Mouse (Mus musculus) ovary, adult 18-20 months (tissue): Measurements from ENCODE around the gene Ankrd44.

Experiments
- DNase-seq: peaks from one replicate; pipeline ENCODE4 v3.0.0; 2022; ENCODE audit warnings: low spot score, mixed read lengths

The Ankrd44 gene

DNA sequence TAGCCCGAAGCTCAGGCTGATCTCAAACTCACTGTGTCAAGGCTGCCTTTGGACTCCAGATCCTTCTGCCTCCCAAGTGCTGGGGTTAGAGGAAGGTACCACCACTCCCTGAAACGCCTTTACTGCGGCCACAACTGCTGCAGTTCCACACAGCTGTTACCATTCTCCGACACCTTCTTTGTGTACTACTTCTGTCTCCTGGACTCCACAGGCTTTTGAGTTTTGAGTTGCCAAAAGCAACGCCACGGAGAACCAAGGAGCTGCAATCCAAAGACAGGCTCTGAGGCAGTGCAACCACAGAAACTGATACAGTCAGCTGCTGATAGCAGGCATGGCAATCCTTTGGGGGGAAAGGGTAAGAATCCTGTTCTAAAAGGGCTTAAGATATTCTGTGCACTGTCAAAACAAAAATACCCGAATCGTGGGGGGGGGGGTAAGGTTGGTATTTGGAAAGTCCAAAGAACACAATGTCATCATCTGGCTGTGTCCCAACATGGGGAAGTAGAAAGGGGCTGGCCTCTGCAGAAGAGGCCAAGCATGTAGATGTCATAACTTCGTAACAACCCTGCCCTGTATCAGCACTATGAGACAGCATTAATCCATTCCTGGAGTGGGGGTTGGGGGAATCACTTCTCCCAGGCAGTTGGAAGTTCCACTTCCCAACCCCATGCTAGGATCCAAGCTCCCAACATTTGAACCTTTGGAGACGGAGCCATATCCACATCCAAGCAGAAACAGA, 116.2 kb downstream of the Ankrd44 start:
- no peak for DNase-seq

DNA sequence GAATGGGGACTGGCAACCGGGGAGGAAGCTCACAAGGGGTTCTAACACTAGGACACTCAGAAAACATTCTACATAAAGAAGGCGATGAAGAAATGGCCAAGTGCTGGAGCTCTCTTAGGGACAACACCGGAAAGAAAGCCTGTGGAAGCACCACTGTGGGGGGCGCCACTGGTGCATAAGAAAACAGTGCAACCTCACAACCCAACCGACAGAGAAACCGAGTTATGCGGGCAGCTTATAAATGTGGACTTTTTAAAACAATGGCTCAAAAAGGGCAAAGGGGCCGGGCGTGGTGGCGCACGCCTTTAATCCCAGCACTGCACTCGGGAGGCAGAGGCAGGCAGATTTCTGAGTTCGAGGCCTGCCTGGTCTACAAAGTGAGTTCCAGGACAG, 117.1 kb downstream of the Ankrd44 start:
- no peak for DNase-seq

DNA sequence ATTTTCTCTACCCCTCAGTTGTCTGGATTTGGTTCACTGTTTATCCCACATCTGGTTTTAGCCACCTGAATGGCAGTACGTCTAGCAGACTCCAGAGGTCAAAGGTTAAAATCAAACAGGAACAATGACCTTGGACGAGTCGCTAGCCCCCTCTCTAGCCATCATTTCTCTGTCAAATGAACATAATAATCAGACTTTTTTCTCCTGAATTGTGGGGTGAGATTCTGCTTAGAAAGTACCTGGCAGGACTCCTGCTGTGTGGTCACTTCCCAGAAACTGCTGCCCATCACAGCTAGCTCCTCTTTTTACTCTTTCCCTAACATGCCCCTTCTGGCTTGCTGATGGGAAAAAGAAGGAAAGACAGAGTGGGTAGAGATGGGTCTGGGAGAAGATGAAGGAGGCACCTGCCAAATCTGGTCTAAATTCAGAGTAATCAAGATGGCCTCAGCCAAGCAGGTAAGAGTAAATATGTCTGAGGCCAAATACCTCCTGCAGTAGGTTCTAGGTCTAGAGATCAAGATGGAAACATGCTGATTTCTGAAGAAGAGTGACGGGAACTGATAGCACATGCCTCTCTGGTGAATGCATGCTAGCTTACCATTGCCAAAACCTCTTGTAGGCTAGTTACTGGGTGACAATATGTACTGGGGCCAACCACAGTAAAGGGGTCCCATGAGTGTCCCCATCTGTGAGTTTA, 117.6 kb downstream of the Ankrd44 start:
- DNase-seq: no peak

DNA sequence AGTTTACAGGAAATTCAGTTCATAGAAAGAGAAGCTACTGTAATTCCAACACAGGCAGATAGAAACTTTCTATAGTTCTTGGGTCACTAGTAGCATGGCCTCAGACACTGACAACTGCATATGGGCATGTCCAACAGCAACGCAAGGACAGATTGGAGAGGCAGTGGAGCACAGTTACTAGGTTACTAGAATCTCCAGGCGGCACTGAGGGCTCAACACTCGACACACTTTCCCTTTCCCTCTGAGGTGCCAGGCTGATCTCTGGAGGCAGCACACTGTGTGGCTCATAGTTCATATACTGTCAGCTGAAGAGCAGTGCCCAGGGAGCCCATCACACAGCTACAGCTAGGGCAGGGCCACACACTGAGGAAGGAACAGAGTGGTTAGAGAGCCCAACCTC, 118.4 kb downstream of the Ankrd44 start:
- no peak for DNase-seq

DNA sequence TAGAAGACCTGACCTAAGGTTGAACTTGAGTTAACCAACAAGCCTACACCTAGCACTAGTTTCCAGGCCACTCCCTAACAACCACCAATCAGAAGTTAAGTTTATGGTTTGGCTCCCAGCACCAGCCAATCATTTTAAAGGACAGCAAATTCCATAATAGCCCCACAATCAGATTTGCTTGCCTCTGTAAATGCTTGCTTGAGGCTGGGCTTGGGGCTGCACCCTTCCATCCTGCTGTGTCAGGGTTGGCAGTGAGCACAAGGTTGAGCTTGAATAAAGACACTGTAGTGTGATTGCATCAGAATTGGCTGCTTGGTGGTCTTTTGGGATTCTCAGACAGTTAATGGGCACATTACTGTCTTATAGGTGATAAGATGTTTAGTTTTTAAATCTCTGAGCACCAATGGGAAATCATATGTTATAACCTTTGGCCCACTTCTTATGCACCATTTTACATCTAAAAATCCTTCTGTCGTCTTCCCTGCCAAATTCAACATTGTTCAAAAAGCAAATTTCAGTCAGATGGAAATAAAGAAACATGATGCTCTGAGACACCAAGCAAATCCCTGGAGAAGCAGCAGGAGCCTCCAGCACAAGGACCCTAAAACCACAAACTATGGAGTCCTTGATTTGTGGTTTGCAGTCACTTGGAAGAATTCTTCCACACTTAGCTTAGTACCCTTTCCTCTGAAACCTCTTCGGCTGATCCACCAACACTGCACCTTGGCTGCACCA, 119.9 kb downstream of the Ankrd44 start:
- no peak for DNase-seq

DNA sequence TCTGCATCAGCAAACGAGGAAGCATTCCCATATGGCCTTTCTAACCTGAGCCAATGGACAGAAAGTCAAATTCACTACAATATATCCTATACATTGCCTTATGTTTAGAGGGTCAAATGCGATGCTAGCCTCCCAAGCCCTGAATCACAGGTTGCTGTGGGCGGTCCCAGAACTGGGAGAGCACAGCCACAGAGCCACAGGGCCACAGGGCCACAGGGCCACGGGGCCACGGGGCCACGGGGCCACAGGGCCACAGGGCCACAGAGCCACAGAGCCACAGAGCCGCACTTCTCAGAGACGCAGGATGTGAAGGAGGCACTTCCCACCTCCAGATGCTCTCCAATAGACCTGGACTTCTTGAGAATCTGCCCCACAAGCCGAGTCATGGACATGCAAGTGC, 121.8 kb downstream of the Ankrd44 start:
- no peak for DNase-seq

DNA sequence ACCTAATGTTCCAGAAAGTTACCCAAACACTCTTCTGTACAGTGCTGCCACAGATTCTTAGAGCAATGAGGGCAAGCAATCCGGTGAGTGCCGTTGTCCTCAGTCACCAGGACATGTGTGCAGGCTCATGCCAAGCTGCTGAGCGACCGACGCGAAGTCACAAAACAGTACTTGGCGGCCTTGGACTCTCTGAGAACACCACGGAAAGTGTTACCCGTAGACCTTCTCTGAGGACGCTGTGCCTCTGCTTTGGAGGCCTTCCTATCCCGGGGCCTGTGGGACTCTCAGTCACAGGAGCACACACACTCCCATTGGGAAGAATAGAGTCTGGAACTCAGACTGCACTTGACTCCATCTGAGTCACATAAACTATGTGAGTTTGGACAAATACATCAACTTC, 123.5 kb downstream of the Ankrd44 start:
- peak; percentile 13 for DNase-seq

DNA sequence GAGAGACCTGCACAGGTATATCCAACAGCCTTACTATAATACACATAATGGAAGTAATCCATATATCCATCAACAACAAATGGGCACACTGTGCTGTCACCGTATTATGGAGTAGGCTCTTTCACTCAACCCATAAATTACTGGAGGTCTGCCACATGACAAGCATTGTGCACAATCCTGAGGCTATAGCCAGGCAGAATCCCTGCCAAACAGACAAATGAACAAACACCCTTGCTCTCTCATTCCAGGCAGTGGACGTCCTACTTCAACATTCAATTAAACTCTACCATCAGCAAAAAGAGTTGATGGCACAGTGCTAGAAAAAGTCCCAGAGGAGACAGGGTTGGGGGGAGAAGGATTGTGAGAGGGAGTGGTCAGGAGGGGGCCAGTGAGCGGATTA, 124.9 kb downstream of the Ankrd44 start:
- no peak for DNase-seq

DNA sequence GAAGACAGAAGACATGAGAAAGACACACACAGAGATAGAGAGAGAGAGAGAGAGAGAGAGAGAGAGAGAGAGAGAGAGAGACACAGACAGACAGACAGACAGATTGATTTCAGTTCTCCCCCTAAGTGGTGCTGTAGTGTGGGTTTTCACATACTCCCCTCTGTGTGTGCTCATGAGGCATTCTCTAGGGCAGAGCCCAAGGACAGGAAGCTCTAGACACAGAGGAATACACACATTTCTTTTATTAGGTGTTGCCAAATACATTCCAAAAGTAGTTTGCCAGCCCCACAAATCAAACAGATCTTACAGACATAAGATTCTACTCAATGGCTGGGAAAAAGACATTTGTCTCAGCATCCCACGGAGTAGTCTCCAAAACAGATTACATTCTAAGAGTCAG, 126.8 kb downstream of the Ankrd44 start:
- DNase-seq: no peak

DNA sequence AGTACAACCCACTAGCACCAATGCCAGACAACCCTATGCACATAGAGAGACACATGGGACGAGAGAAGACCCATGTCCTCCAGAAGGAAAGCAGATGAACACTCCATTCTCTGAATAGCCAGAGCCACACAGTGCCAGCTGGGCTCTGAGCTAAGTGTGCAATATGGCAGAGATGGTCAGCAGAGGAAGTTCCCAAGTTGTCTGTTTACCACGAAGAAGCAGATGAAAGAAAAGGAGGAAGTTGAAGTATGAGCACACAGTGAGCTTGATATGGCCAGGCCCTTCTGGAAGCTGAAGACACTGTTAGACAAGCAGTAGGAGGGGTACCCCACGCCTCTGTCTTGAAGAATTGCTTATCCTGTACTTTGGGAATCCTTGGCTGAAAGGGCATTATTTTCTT, 127.8 kb downstream of the Ankrd44 start:
- DNase-seq: no peak

DNA sequence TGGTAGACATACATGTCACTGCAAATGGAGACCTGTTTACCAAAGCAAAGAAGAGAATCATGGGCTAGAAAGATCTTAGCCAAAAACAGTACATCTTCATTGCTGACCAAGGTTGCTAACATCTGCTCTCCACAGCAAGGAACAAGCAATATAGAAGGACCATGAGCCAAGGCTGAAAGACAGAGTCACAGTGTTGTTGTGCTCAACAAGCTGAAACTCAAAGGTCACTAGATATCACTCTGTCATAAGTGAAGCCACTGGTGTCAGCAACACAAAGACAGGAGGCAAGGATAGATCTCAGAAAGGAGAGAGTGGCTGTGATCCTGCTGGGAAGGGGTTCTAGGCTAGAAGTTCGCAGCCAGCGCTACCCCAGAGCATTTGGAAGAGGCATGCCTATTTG, 131.5 kb downstream of the Ankrd44 start:
- no peak for DNase-seq

DNA sequence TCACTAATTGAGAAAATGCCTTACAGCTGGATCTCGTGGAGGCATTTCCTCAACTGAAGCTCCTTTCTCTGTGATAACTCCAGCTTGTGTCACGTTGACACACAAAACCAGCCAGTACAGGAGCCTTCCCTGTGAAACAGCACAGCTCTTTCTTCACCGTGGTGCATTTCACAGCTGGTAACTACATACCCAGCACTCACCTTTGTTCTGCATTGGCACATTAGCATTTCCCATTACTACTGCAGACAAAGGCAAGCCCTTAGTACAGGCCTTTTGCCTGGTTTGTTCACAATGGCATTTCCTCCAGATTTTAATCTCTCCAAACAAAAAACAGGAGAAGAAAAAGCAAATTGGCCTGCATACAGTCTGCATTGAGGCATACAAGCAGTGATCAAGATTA, 134.8 kb downstream of the Ankrd44 start:
- no peak for DNase-seq

DNA sequence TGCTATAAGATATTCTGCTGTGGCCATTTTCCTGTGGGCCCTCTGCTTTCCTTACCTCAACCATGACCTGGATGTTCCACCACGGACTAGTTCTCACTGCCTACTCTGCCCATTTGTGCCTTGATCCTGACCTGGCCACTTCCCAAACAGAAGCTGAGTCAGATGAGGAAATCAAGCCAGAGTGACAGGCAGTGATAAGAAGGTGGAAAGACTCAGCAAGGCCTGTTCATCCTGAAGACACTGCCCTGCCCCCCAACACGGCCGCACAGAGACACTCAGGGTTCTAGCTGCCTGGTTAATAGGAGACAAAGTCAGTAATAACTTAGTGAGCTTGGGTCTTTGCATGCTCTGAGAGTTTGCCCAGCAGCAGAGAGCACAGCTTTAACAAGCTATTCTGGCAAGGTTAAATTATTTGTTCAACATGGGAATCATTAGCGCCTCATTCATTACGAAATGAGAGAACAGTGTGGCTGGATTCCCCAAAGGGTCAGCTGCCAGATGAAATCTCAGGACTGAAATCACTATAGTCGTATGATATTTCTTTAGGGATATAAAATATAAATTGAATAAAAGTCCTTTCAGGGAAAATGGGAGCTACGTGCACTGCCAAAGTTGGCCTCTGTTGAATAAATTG, 136.7 kb downstream of the Ankrd44 start:
- DNase-seq: no peak

DNA sequence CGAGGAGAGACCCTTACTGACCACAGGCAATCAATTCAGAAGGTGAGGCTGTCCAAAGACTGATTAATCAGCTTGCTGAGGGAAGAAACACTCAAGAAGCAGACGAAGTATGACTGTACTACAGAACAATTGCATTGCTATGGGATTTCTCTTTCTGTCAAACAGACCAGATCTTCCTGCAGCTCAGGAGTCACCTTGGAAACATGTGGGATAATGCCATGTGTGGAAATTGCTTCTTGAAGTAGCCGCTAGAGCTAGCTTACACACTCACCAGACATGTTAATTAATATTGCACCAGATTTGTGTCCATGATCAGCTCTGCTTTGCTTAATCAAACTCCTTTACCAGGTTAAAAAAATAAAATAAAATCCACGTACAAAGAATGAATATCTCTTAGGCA, 137.8 kb downstream of the Ankrd44 start:
- DNase-seq: no peak

DNA sequence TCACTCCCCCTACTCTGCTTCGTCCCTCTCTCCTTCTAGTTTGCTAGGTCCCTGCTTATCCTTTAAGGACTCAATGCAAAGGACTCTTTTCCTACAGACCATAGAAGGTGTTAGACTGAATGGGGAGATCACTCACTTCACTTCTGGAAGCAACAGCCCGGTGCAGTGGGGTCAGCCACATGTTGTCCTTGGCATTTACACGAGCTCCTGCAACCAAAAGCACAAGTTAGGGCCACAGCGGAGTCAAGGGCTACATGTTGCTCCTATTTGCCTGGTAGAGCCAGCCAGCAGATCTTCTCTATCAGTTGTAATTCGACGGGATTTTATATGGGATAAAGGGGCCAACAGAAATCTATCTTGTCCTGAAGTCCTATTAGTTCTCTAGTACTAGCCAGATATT, 148.0 kb downstream of the Ankrd44 start:
- no peak for DNase-seq

DNA sequence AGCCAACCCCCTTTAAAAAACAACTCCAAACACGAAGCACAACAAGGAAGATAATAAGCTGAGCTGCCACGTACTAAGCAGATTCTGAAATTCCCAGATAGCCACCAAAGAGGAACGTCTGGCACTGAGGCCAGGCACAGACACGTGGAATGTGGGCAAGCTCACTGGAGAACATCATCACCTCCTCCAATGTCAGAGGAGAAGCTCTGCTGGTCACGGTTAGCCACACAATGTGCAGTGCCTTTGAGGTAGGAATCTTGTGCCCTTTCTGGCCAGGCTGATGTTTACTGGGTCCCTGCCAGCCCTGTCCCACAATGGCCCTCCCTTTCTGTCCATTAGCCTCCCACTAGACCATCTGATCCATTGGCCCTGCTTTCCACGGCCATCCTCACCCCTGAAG, 149.1 kb downstream of the Ankrd44 start:
- no peak for DNase-seq

DNA sequence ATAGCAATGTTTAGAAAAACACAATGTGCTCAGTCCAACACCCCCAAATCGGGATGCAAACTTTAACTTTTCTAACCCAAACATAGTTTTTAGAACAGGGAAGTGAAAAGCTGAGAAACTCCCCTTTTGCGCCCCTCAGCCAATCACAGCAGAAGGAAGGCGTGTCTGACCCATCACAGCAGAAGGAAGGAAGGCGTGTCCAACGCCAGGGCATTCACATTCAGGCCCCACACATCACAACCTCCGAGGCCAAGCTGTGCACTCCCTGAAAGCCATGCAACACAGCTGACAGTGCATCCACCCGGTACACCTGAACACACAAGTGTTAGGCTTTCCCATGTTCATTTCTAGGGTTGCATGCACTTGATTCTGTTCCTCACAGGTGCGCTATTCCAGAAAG, 150.1 kb downstream of the Ankrd44 start:
- no peak for DNase-seq

DNA sequence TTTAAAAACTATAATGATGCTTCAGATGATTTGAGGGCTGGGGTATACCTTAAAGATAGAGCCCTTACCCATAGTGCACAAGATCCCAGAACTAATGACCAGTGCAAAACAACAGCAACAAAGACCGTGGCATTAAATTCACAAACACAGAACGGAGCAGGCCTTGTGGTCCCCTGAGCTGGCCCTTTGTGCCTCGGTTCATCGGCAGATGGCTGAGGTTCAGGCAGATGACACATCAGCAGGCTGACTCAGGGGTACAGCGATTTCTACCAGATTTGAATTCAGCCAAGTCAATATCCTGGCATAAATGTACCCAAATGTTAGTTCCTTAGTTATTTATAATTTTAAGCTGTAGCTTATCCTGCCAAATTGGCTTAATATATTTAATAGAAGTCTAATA, 153.3 kb downstream of the Ankrd44 start:
- no peak for DNase-seq

DNA sequence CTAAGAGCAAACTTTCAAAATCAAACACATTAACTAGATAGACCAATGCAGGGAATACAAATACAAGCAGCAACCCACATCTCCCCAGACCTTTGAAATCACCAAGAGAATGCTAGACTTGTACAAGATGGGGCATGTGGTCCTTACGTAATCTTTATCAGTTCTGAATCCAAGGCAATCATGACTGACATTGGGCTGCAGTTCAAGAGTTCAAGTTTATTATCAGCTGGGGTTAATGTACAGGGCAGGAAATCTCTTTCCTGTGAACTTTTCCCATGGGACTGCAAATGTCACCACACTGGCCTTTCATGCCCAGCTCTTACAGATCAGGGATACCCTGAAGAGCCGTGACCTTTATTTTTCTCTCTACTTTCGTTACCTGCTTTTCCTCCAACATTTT, 154.7 kb downstream of the Ankrd44 start:
- DNase-seq: no peak

DNA sequence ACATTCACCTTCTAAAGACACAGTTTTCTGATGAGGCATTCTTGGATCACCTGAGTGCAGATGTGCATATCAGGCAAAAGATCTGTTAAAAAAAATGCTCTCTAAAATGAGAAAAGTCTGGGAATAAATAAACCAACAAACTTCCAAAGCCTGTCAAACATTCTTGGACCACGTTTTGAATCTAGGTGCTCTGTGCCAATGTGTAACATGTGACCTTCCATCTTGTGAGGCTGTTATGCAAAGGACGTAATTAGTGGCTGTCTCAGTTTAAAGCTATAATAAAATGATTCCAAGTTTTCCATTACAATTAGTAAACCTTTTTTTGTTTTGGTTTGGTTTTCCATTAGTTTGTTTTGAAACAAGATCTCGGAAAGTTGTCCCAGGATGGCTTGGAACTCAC, 159.0 kb downstream of the Ankrd44 start:
- DNase-seq: no peak

DNA sequence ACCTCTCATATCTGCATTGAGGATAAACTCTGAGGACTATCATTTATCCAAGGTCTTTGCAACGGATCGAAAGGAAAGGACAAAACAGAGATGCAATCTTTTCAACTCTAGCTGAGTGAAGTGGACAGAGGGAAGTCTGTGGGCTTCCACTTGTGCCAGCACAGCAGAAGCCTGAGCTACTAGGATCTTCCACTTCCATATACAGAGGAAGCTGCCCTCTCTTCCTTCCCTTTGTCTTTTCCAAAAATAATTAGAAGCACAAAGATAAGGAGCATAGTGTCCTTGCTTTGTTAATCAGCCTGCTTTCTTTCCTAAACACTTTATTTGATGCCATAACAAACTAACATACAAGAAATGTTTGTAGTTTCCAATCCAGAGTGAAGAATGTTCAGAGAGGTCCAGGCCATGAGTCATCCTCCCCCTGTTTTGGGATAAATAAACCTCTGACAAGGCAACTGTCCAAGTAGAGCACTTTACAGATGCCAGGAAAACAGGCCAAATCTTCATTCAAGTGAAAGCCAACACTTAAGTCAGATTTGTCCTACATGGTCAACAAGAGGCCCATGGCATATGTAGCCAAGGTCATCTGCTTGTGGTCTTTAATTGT, 160.5 kb downstream of the Ankrd44 start:
- DNase-seq: peak; percentile 23

DNA sequence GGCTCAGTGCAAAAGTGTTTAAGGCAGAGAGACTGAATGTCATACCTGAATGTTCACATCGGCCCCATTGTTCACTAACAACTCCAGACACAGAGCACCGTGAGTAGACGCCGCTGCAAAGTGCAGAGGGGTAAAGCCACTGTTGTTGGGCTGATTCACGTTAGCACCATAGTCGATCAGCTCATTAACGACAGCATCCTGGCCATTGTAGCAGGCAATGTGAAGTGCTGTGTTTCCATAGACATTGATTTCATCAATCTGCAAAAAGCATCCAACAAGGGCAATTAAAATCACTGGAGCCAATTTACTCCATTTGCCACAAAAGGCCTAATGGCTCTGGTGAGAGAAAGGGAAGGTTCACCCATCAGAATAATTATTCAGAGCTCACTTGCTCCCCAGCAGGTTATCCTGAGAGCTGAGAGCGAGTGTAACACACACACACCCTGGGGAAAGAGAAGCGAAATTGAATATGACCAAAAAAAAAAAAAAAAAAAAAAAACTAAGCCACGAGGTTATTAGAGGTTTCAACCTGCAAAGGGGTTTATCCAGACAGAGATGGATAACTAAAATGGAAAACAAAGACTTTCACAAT, 163.9 kb downstream of the Ankrd44 start:
- DNase-seq: no peak
